Mouse (Mus musculus): ENCODE measurements around the gene Cwc27. TPM values are rescaled to one million over a fixed set of nuclear protein-coding genes. Genes with fewer than 3 reads are reported as not detected.

Cwc27 gene
- total and polyA plus RNA-seq, 3 experiments = 0.52 to 14.3 (median 14.2) TPM

GRCm38 (mm10) chr13:104779104-104779670 is 37.8 kb downstream of the Cwc27 start:
- DNase-seq = no peak

GRCm38 (mm10) chr13:104763193-104763592 is 53.7 kb downstream of the Cwc27 start:
- no peak for DNase-seq

GRCm38 (mm10) chr13:104762401-104762800 is 54.5 kb downstream of the Cwc27 start:
- DNase-seq = no peak

GRCm38 (mm10) chr13:104759381-104759780 is 57.6 kb downstream of the Cwc27 start:
- DNase-seq = no peak

- DNase-seq = no peak
Observed at GRCm38 (mm10) chr13:104747032-104747431, 69.9 kb downstream of the Cwc27 start.

- no peak for DNase-seq
Observed at GRCm38 (mm10) chr13:104742866-104743265, 74.1 kb downstream of the Cwc27 start.

- no peak for DNase-seq
Observed at GRCm38 (mm10) chr13:104729261-104730046, 87.5 kb downstream of the Cwc27 start.

GRCm38 (mm10) chr13:104727681-104728080 is 89.3 kb downstream of the Cwc27 start:
- DNase-seq = no peak

GRCm38 (mm10) chr13:104720133-104720532 is 96.8 kb downstream of the Cwc27 start:
- no peak for DNase-seq

GRCm38 (mm10) chr13:104694612-104695355 is 122.2 kb downstream of the Cwc27 start:
- DNase-seq = no peak

- no peak for DNase-seq
Observed at GRCm38 (mm10) chr13:104692710-104693109, 124.2 kb downstream of the Cwc27 start.

GRCm38 (mm10) chr13:104685537-104685936 is 131.4 kb downstream of the Cwc27 start:
- DNase-seq = no peak

GRCm38 (mm10) chr13:104684361-104685011 is 132.5 kb downstream of the Cwc27 start:
- DNase-seq = no peak

- no peak for DNase-seq
Observed at GRCm38 (mm10) chr13:104681212-104681611, 135.7 kb downstream of the Cwc27 start.

- no peak for DNase-seq
Observed at GRCm38 (mm10) chr13:104661188-104661587, 155.8 kb downstream of the Cwc27 start.

- DNase-seq = no peak
Observed at GRCm38 (mm10) chr13:104660042-104660680, 156.8 kb downstream of the Cwc27 start.

- DNase-seq = no peak
Observed at GRCm38 (mm10) chr13:104656666-104657272, 160.2 kb downstream of the Cwc27 start.

GRCm38 (mm10) chr13:104655137-104655536 is 161.8 kb downstream of the Cwc27 start:
- DNase-seq = no peak

GRCm38 (mm10) chr13:104651763-104652162 is 165.2 kb downstream of the Cwc27 start:
- no peak for DNase-seq

- no peak for DNase-seq
Observed at GRCm38 (mm10) chr13:104650654-104651053, 166.3 kb downstream of the Cwc27 start.

- DNase-seq = no peak
Observed at GRCm38 (mm10) chr13:104650145-104650544, 166.8 kb downstream of the Cwc27 start.
